Mouse (Mus musculus): Measurements from ENCODE around the gene Gria2.

Gene Gria2

DNA sequence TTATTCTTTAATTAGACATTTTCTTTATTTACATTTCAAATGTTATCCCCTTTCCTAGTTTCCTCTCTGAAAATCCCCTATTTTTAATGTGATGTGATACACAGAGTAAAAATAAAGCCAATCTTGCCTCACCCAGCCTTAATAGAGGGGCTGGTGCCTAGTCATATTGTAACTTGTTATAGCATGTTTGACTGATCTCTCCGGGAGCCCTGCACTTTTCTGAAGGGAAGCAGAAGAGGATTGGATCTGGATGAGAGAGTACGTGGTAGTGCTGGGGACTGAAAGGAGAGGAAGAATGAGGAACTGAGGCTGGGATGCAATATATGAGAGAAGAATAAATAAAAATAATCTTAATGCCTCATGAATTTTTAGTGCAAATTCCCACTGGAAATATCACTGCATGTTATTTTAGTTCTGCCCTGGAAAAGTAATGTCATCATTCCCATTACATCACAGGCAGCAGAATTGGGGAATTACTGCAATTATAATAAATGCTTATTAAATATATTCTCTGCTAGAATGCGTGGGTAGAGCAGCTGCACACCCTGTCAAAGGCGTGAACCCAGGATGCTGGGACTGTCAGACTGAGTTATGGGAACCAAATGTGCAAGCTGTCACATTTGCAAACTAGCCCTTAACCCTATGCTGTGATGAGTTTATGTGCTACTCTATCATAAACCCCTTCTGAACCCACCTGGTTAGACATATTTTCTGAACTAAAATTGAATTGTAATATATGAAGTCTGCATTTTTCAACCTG lies 28.4 kb downstream of the Gria2 start:
- DNase-seq, result no peak

DNA sequence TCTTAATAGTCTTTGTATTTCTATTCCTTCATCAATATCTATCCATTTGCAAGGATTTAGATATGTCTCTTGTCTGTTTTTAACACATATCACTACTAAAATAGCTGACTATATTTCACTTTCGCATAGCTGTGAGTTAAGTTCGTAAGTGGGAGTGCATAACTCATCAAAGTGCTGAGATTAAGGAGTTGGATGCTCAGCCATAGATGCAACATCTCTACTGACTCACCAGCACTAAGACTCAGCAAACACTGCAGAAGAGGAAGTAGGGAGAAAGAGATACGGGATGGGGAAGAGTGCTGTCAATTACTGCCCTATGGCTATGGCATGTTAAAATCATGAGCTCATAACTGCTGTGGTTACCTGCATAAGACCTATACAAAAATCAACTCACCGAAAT lies 29.4 kb downstream of the Gria2 start:
- DNase-seq, result no peak

DNA sequence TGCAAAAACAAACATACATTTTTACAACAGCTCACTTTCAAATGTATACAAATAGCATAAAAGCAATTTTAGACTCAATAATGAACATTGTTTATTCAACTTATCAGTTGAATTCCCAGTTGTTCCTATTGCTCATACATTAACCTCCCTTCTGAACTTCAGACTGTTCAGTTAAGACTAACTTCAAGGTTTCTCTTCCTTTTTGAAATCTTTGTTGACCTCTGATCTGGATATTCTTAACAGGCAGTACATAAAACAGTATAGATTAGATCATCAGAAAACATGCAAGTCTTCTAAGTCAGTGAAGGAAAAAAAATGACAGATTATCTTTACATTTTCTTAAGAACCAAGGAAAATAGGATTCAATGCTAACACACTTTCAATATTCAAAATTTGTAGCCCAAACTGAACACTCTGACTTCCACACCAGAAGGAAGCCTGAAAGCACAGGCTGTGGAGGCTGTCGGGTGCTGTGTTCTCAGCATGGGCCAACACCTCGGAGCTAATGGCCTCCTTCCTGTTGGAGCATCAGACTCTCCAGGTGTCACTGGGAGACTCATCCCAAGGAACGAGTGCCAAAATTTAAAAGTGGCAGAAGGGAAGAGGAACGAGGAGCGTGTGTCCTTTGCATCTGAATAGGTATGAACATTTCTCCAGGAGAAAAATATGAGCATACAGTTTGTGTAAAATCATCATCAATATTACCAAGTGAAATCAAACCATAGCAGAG lies 33.0 kb downstream of the Gria2 start:
- no peak for DNase-seq

DNA sequence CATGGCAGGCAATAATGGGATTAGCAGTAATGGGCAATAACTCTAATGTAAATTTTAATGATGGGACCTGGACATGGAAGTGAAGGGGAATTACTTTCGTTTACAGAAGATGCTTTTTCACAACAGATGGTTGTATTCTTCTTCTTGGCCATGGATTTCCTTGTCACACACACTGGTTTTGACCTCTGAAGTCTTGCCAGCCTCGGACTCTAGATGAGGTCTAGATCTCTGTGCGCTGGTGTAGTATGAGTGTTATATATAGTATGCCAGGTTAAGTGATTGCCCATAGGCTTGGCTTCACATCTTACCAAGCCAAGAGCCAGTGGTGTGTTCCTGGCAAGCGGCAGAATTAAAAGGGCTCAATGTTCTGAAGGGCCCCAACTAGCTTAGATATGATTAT lies 43.7 kb downstream of the Gria2 start:
- no peak for DNase-seq

DNA sequence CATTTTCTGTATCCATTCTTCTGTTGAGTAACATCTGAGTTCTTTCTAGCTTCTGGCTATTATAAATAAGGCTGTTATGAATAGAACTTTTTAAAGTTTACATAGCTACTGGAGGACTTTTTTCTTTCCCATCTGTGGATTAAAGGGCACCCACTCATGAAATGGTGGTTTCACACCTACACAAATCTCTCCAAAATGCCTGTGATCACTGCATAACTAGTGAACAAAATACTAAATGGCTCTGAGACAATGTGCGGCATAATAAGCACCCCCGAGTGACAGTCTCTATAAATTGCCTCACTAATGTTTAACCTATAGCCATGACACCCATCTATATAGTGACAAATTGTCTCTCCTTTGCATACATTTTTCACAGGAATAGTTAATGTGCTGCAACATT lies 44.3 kb downstream of the Gria2 start:
- DNase-seq, result no peak

DNA sequence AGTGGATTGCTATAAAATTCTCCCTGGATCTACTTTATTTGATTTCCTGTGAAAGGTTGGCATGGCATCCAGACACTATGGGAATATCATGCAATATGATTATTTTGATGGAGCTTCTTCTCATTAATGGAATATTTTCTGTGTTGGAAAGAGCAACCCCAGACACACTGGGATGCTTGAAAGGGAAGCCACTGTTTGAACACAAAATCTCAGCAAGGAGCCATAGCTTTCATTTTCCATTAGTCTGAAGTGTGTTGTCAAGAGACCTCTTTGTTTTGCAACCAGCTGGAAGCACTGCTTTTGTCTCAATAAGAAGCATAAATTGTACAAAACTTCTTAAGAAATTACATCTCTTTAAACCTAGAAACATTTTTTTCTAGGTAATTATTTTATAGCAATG lies 51.8 kb downstream of the Gria2 start:
- no peak for DNase-seq

DNA sequence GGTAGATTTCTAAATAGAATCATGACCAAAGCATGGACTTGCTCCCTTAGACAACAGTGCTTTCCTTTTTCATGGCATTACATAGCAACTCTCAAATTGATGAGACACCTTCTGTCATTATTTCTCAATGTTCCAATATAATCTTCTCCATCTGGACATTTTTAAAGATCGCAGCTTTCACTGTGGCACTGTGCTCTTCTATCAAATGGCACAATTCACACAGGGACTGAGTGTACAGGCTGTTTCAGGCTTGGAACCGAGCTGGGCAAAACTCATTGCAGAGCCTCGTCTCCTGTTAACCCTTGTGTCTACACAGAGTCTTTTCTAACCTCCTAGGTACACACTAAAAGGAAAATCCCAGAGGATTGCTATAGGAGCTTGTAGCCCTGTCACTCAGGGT lies 77.4 kb downstream of the Gria2 start:
- no peak for DNase-seq

DNA sequence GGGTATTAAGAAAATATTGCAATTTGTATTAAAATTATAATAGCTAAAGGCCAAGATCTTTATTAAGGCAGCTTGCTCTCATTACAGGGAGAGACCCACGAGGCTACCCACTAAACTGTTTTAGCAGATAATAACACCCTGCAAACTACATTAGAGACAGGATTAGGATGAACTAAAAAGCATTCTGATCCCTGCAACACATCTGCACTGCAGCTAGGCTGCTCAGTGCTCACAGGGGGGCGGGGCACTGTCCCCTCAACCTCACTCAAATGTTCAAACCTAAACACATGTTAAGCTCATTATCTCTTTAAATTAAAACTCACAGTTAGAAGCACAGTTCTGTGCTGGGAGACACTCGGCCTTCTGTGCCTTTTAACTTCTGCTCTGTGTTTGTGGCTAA lies 89.5 kb downstream of the Gria2 start:
- no peak for DNase-seq

DNA sequence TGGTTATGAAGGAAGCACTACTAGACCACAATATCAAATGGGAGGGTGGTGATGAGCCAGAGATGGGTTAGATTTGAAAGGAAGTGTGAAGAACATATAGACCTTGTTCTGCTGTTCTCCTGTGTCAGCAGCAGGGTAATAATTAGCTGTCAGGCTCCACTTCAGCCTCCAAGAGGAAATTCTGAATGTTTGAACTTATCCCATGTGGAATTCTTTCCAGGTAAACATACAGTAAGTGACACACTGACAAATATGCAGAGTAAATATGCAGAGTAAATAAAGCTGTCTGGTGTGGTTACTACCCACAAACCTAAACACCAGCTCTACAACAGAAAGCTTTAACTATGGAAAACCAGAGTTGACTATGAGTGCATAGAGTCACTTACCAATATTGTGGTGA lies 93.6 kb downstream of the Gria2 start:
- no peak for DNase-seq

DNA sequence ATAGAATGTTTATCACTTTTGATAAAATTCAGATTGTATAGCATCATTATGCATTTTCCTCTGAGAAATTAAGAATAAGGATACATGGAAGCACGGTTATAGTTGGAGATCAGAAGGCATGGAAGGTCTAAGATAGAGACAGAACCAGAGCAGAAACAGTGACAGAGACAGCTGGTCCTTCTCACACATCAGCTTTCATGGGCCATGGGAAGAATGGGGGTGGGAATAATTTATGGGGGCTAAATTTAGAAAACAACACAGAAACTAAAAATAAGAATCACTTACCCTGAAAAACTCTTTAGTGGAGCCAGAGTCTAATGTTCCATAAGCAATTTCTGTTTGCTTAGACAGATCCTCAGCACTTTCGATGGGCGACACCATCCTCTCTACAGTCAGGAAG lies 100.5 kb downstream of the Gria2 start:
- no peak for DNase-seq

DNA sequence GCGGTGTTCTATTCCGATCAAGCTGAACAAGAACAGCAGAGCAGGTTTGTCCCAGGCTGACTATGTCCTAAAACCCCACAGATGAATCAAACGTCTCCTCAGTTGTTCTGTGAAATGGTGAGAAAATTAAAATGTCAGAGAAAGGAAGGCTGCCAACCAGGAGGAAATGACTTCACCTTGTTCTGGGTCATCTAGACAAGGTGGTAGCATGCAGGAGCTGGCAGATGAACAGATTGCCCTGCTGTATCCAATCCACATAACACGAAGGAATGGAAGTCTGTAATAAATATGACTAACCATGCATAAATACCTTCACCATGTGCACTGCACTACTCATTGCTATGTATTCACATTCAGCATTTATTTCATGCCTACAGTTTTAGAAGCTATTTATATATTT lies 105.1 kb downstream of the Gria2 start:
- DNase-seq, result no peak

DNA sequence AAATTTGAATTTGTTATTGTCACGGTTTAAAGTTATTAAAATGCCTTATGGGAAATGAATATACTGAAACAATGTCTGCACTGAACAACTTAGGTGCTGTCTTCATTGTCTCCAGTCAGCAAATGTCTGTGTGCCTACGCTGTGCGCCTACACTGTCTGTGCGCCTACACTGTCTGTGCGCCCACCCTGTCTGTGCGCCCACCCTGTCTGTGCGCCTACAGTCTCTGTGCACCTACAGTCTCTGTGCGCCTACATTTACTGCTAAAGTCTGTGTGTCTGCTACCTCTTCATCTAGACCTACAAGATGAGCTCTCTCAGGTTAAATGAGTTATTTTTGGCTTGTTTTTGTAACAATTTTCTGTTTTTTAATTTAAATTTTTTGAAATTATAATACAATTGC lies 107.7 kb downstream of the Gria2 start:
- DNase-seq, result no peak

DNA sequence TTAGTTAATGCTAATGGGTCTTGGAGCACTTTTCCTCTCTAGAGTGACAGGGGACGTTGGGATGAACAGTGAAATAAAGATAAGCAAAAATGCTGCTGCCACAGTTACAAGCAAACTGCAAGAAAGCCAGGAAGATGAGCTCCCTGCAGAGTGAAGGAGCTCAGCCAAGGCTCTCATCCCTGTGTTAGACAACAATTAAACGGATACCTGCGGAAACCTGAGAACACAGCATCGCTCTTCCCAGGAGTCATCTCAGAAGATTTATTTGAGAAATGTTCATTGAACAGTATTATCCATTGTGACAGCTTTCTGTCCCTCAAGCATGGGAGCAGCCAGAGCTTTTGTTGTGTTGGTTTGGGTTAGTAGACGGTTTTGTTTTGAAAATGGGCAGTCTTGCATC lies 137.5 kb downstream of the Gria2 start:
- no peak for DNase-seq

DNA sequence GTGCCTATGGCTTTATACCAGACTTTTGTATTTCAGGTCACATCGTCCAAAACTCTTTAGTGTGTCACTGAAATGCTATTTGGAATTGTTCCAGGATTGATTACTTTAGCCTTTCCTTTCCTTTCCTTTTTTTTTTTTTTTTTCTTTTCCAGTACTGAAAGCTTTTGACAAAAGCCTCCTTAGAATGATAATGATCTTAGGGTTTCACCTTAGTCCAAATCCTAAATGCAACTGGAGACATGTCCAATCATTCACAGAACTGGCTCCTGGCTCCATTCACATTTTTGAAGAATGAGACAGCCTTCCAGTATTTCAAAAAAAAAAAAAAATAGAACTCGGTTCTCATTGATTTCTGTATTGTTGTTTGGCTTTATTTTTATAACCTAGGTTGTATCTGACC lies 139.3 kb downstream of the Gria2 start:
- DNase-seq, result no peak

DNA sequence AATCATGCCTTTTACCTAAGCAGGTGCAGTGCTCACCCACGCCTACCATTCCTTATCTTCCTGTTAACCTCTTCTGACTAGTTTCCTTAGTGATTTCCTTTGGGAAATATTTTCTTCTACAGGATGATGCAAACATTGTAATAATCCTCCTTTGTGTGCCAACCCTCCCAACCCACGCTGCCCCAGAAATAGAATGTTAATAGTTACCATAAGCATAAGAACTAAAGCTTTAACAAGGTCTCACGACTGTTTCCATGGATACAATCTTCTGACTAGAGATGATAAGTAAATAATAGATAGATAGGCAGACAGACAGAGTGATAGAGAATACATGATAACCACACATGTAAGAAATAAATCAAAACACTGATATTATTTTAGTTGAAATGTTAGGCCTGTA lies 140.8 kb downstream of the Gria2 start:
- no peak for DNase-seq

DNA sequence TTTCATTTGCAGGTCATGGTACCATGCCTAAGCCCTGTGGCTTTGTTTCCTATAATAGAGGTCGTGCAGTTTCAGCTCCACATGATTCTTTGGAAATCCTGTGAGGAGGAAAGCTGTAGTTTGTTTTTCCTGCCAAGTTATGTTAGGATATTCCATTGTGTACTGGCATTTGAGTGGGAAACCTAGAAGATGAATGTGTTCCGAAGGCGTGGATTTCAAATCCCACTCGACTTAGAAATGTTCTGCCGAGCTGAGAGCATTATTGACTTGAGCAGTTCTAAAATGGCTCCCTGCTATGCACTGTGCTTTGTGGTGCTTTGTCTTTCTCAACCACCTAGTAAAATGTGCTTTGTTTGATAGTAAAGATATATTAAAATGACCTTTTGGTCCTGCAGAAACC lies 150.4 kb downstream of the Gria2 start:
- DNase-seq, result no peak
